In genomic region chr15:84556674-84557073, GRCm38 (mm10) we compare ENCODE assay signal across 9 mouse cellular contexts. TPM values are rescaled to one million over a fixed set of nuclear protein-coding genes. Genes with fewer than 3 reads are reported as not detected.
DNase-seq lines count a peak whose midpoint lies in the region; ATAC-seq and TF ChIP-seq lines count a peak whose summit lies in the region.
"Had no signal": no experiment of that assay in that cellular context is flagged by ENCODE, and none has a peak within 500 bp of the region (broad histone marks: within the 10 kb centered on the region; RNA-seq: fewer than 3 reads in every experiment).

No protein-coding gene starts in this region.

- no peaks in the 10 kb centered on the region for H3K27me3 ChIP-seq in spleen, adult 2 months (ENCODE audit: control insufficient read depth, insufficient read depth, low read length)
- H3K27me3 ChIP-seq in hindbrain, embryonic 16.5 days (replicated peaks; ENCODE audit: control insufficient read depth, insufficient read depth, low read length): no peaks in the 10 kb centered on the region; the same call in 1 of the 2 replicates
- H3K27me3 ChIP-seq in stomach, embryonic 16.5 days (ENCODE audit: control insufficient read depth, insufficient read depth, low read length): no peaks in the 10 kb centered on the region

- H3K4me3 ChIP-seq in spleen, adult 2 months (ENCODE audit: extremely low read depth, insufficient read depth, insufficient read length): peak overlapping the region; percentile 82; the same call in 1 of the 2 replicates
- H3K4me3 ChIP-seq in hindbrain, embryonic 16.5 days (ENCODE audit: low read length): peak overlapping the region; percentile 76
- H3K4me3 ChIP-seq in stomach, embryonic 16.5 days (replicated peaks; ENCODE audit: low read length): no peak overlapping the region

- no peak overlapping the region for H3K27ac ChIP-seq in spleen, adult 2 months (ENCODE audit: insufficient read depth, low read length)
- no peak overlapping the region; the same call in 1 of the 2 replicates for H3K27ac ChIP-seq in hindbrain, embryonic 16.5 days (ENCODE audit: low read depth, low read length)
- H3K27ac ChIP-seq in stomach, embryonic 16.5 days (ENCODE audit: low read length): no peak overlapping the region

- H3K4me1 ChIP-seq in spleen, adult 2 months (ENCODE audit: control insufficient read depth, insufficient read depth, insufficient read length): peaks cover 4% of the 10 kb centered on the region
- H3K4me1 ChIP-seq in hindbrain, embryonic 16.5 days (ENCODE audit: control insufficient read depth, insufficient read depth, low read depth, low read length): peaks cover 32% of the 10 kb centered on the region
- H3K4me1 ChIP-seq in stomach, embryonic 16.5 days (ENCODE audit: control insufficient read depth, insufficient read depth, low read length): no peaks in the 10 kb centered on the region

- no peaks in the 10 kb centered on the region for H3K9me3 ChIP-seq in hindbrain, embryonic 16.5 days (ENCODE audit: control insufficient read depth, low read length)
- 0 out of 2 replicates have a peak, but pooled peaks cover 8% of the 10 kb centered on the region for H3K9me3 ChIP-seq in stomach, embryonic 16.5 days (replicated peaks; ENCODE audit: control insufficient read depth, low read length)

- no peak for TF ChIP-seq POLR2A in spleen, adult 2 months (IDR thresholded peaks at IDR 0.05; ENCODE audit: low read depth, low read length)

- no peak for TF ChIP-seq CTCF in spleen, adult 2 months (IDR thresholded peaks at IDR 0.05; ENCODE audit: extremely low read depth, insufficient read depth, insufficient read length, insufficient replicate concordance)

- no peak overlapping the region for H3K9ac ChIP-seq in hindbrain, embryonic 16.5 days (ENCODE audit: low read depth, low read length)
- H3K9ac ChIP-seq in stomach, embryonic 16.5 days (ENCODE audit: low read length): no peak overlapping the region

- peak overlapping the region; percentile 77 for H3K4me2 ChIP-seq in hindbrain, embryonic 16.5 days (ENCODE audit: low read length)
- peak overlapping the region; percentile 84; the same call in 1 of the 2 replicates for H3K4me2 ChIP-seq in stomach, embryonic 16.5 days (ENCODE audit: low read depth, low read length)

- peak; percentile 16 for DNase-seq in cerebellum, adult 18-20 months
- DNase-seq in spleen, adult 2 months (ENCODE audit: low read depth in 1 of 2, low spot score in 2 of 2): no peak
- no peak for DNase-seq in spleen, postnatal 36 days (ENCODE audit: low spot score in 2 of 2)
- no peak for DNase-seq in layer of hippocampus, adult 8-10 months (ENCODE audit: low spot score in 2 of 2)
- DNase-seq in spleen, postnatal 4 days (ENCODE audit: low spot score in 2 of 2): no peak
- DNase-seq: B cell, adult 2 months had no signal

- no peaks in the 10 kb centered on the region; the same call in 1 of the 2 replicates for H3K36me3 ChIP-seq in spleen, adult 2 months (ENCODE audit: control insufficient read depth, insufficient read depth, low read length)
- peaks cover 19% of the 10 kb centered on the region for H3K36me3 ChIP-seq in hindbrain, embryonic 16.5 days (ENCODE audit: control insufficient read depth, insufficient read depth, low read length)
- H3K36me3 ChIP-seq in stomach, embryonic 16.5 days (ENCODE audit: control insufficient read depth, insufficient read depth, low read length): 0 out of 2 replicates have a peak, but pooled peaks cover 7% of the 10 kb centered on the region

- 96% methylated on average over 17 of the region's 17 CpGs for WGBS in spleen, adult 2 months
- 98% methylated on average over 17 of the region's 17 CpGs for WGBS in hindbrain, embryonic 16.5 days
- WGBS in stomach, embryonic 16.5 days: 96% methylated on average over 17 of the region's 17 CpGs

- no peak for ATAC-seq in cerebellum, adult (ENCODE audit: insufficient number of reproducible peaks, low FRiP score, low TSS enrichment)
- no peak for ATAC-seq in hindbrain, embryonic 16.5 days
- ATAC-seq in stomach, embryonic 16.5 days (ENCODE audit: insufficient read depth, low FRiP score): no peak

RNA-seq across cellular contexts. Expression of gene Rtl6, which starts 0.9 kb away (rescaled TPM):
- 9.0 and 11.8 TPM in 2 replicates for polyA plus RNA-seq in spleen, adult 2 months (2012; rRNA removed)
- 54.8 and 66.4 TPM in 2 replicates for polyA plus RNA-seq in hindbrain, embryonic 16.5 days (2015; fragmentation: Nextera tagmentation; extraction: Ambion mirVana)
- polyA plus RNA-seq in stomach, embryonic 16.5 days (2015; fragmentation: Nextera tagmentation; extraction: Ambion mirVana): 9.8 and 10.3 TPM in 2 replicates
- 10 to 100 TPM; 48.6 to 55.4 (median 52.2) TPM for total RNA-seq in layer of hippocampus, adult 8-10 months (2022)

Comparison
In these comparisons a context has a peak if more than half of its experiments do, and no peak if none do; other contexts are left out.
1. DNase-seq: peak in cerebellum, adult 18-20 months (2 of 2); none in spleen, adult 2 months (0 of 2), spleen, postnatal 36 days (0 of 2), layer of hippocampus, adult 8-10 months (0 of 2) and spleen, postnatal 4 days (0 of 2).